Mouse (Mus musculus) frontal cortex, adult (tissue): Measurements from ENCODE around the gene G6pc3.

Source experiments
- ATAC-seq: cut with Nextera tagmentation; 2 replicates; pipeline ENCODE4 v1.9.2; 2017; ENCODE audit warnings: mild to moderate bottlenecking, moderate library complexity, mixed read lengths; ENCODE audit not compliant: low TSS enrichment

G6pc3 gene

DNA sequence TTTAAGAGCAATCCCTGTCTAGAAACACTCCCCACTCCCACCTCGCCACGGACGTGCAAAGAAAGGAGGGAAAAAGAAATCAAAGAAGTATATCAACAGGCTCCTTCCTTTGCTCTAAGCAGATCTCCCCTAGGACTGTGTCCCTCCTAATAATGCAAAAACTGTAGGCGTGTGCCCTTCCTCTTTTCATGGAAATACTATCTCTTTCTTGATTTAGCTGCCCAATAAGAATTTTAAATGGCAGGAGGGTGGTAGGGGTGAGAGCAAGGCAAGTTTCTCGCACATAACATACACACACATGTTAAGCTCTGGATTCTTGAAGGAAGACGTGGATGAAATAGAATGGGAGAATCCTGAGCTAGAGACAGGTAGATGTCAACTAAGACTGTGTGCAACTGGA is 440 bp upstream of the G6pc3 start:
- no peak for ATAC-seq

DNA sequence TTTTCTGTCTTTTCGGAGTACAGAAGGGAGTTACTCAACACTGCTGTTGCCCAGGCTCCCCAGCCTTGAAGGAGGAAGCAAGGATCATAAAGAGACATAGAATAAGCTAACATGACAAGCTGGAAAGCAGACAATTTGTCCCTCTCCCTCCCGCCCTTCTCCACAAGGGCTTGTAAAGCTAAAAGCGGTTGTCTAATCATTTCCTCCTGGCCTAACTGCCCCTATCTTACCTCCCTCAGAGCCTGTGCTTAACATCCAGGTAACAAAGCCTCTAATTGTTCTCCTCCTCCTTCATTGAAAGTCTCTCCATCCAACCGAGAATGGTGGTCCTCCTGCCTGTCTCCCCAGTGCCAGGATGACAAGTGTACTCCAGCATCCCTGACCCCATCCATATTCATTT is 1.4 kb downstream of the G6pc3 start:
- no peak for ATAC-seq

DNA sequence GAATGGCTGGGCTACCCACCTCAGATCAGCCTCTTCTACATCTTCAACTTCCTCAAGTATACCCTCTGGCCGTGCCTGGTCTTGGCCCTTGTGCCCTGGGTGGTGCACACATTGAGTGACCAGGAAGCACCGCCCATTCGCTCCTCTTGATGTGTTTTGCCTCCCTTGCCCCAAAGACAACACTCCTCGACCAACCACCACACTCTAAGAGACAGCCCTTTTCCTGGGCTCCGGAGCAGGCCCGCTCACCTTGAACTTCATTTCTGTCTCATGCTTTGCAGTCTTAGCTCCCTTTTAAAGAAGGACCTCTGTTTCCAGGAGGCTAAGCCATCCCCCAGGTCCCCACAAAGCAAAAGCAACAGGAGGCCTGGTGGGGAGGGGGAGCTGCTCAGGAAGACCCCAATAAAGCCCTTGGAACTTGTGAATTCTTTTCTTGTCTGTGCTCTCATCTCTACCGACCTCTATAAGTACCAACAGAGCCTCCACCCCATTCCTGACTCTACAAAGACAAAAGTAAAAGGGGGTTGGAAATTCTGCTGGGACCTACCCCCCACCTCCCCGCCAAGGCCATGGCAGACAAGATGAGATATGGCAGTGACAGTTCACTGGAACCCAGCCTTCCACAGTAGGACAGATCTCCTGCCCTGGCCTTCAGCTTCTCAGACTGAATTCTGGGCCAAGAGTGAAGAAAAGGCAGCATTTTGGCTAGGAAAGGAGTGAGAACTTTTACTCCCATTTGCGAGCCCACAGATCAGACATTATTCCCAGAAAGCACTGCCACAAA is 4.4 kb downstream of the G6pc3 start:
- ATAC-seq = no peak

DNA sequence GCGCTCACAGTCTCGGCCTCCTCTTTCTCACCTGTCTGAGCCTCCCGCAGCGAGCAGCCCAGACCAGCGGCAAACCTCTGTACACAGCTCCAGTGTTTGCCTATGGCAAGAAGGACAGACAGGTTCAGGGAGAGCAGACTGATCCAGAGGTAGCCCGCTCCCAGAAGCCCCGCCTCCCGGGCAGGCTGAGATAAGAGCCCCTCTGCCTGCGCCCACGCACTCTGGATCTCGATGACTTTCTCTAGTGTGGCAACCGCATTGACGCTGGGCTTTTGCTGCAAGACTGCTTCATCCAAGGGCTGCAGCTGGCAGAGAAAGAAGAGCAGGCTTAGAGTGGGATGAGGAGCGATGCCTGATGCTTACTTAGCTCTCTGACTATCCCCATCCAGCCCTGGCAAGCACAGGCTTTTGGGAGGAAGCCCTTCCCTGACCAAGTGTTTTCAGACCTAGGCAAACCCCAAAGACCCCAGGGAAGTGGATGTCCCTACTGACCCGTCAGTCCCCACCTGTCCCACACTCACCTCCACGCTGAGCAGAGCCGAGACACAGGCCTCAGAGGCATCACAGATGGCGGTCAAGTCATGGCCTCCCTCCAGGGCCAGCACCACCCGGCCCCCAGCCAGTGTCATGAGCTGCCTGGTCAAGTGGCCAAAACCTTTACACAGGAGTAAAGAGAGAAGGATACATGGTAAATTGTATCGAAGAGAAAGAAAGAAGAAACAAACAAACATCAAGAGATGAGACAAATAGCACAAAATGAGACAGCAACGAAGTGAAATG is 6.8 kb downstream of the G6pc3 start:
- ATAC-seq = peak; percentile 54; the same call in 1 of the 2 replicates

DNA sequence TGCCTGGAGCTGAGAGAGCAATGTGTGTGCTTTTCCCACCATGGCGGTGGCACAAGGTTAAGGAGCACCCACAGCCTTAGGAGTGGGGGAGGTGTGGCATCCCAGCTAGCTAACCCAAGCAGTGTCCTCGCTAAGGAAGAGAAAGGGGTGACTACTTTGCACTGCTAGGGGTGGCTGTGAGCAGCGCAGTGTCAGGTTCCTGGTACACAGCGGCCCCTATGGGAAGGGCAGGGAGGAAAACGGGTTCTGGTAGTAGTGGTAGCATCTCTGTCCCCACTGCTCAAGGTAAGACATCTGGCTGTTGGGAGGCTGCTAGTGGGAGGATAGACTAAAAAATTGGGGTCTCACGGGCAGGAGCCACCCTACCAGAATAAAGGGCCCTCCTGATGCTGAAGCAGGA is 8.8 kb downstream of the G6pc3 start:
- ATAC-seq = no peak

DNA sequence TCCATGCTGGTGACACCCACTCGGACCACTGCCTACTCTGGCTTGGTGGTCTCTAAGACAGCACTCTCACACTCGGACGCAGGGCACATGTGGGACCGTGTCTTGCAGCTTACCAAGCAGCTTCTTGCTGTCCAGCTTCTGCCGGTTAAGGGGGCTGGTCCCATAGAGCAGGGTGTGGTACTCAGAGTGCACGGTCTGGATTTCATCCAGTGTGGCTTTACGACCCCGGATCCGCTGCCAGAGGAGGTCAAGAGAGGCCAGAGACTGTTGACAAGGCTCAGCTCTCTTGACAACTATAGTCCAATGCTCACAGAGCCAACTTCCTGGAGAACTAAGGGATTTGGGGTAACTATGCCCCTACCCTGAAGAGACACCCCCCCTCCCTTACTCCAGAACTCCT is 10.4 kb downstream of the G6pc3 start:
- no peak for ATAC-seq

DNA sequence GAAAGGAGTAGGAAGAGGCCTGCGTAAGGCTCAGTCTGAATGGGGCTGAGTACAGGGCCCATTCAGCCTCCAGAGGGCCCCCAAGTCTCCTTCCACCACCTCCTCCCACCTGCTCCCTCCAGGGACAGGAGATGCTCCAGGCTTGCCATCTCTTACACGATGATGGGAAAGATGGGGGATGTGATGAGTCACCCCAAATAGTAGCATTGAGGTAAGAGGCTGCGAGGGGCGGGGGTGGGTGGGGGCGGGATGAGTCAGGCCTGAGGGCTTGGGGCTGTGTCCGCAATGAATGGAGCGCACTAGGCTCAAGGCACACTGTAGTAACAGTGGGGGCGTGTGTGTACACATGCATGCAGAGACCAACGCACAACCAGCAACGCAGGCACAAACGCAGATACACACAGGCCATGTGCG is 12.0 kb downstream of the G6pc3 start:
- ATAC-seq = peak; percentile 88

DNA sequence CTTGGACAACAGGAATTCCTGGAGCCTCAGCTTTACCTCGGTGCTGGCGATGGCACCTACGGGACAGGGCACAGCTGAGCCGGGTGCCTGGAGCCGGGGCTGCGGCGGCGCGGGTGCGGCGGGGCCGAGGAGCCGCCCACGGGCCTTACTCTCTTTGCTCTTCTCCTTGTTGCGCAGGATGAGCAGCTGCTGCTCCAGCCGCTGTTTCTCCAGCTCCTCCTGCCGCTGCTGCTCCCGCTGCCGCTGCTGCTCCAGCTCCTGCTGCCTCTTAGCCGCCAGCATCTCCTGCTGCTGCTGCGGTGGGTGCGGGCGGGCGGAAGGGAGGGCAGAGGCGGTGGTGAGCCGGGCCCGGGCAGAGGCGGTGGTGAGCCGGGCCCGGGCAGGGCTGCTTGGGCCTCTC is 17.1 kb downstream of the G6pc3 start:
- ATAC-seq = no peak

DNA sequence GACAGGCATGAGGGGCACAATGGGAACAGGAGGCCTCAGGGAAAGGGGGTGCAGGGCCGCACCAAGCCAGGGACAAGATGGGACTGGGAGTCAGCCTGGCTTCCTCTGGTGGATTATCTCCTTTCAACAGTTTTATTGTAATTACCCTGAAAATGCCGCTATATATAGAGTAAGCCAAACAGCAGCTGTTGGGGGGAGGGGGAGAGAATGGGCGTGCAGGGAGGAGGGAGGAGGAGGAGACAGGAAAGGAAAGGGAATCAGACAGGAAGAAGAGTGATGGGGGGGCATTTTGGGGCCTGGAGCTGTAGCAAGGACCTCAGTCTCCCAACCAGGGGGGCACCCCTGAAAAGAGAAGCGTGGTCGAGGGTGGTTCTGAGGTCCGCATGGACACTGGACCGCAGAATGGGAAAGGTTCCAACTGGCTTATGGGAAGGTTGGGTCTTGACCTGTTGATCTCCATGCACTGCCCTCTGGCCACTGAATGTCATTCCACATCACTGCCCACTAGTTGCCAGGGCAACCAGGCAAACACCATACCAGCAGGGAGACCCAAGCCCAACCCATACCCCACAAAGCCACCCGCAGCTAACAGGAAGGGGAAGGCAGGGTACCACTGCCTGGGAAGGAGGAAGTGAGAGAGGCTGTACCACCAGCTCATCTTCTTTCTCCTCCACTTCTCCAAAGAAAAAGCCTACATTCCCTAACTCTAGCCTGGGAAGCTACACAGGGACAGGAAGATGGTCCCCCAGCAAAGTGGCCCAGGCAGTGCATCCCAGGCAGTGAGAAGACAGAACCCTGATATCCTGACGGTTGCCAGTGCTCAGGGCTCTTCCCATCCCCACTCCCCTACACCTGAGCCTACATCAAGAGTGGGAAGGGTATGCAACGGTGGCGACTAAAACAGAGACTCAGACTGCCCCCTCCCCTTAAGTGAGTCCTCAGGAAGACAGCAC is 18.7 kb downstream of the G6pc3 start:
- ATAC-seq = no peak

DNA sequence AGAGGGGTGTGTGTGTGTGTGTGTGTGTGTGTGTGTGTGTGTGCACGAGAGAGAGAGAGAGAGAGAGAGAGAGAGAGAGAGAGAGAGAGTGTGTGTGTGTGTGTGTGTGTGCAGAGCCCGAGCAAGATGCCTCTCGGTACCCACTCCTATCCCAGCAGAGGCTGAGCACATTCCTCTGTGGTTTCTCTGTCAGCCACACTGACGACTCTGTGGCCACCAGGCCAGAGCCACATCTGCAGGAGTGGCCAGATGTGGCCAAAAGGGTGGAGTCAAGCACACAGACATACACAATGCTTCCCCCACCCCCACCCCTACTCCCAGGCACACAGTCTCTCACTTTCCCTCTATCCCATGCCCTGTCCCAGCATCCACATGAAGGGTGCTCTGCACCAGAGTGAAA is 19.4 kb downstream of the G6pc3 start:
- no peak for ATAC-seq

DNA sequence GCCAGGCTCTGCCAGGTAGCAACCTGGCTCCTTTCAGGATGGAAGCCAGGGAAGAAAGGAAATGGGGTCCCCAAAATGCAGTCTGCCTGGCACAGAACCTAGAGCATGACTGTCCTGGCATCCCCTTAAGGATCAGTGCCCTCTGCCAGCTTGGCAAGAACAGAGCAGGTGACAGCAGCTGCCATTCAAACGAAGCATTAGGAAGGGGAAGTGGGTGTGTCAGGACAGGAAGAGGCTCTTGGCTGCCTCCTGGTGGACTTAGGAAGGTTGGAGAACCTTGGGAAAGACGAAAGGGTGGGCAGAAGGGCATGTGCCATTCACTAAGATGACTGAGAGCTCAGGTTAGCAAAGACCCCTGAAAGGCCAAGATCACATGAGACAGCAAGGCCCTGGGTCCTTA is 20.3 kb downstream of the G6pc3 start:
- ATAC-seq = no peak

DNA sequence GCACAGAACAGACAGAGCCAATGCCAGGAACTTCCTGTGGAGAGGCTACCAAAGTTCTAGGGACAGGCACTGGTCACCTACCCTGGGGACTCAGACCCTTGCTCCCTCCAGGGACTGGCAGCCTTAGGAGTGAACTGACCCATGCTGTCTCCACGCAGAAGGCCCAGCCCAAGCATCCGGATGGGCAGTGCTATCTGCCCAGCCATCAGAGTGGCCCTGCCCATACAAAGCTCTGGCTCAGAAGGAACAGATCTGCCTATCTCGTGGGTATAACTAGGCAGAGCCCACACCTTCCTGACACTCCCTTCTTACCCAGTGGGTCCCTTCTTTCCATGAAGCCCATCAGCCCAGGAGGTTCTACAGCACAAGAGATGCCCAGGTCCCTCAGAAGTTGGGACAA is 20.8 kb downstream of the G6pc3 start:
- no peak for ATAC-seq

DNA sequence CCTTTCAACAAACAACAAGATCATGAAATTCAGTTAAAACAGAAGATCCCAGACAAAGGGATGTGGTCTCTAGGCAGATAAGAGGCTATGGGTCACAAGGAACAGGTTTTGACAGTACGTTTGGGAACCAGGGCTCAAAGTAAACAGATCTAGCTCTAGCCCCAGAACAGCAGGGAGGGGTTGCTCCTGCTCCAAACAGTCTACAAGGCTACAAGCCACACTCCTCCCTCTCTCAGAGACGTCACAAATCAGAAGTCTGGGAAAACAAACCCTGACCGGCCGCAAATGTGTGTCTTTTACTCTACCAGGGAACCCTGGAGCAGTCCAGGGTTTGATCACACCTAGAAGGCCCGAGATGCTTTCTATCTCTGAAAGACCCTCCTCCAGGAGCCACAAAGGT is 21.6 kb downstream of the G6pc3 start:
- no peak for ATAC-seq

DNA sequence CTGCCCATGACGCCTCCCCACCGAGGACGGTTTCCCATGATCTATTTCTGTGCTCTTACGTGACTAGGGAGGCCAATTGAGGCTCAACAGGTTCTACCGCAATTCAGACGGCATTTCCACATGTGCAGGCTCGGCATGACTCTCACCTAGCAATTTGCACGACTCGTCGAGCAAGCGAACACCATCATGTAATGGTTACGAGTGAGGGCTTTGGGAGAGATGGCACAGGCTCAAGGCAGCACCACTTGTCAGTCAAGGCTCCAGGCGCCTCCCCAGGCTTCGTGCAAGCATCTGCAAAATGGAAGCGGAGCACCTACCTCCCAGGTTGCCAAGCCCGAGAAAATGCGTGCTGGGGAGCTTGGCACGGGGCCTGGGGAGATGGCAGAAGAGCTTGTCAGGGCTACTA is 22.5 kb downstream of the G6pc3 start:
- no peak for ATAC-seq

DNA sequence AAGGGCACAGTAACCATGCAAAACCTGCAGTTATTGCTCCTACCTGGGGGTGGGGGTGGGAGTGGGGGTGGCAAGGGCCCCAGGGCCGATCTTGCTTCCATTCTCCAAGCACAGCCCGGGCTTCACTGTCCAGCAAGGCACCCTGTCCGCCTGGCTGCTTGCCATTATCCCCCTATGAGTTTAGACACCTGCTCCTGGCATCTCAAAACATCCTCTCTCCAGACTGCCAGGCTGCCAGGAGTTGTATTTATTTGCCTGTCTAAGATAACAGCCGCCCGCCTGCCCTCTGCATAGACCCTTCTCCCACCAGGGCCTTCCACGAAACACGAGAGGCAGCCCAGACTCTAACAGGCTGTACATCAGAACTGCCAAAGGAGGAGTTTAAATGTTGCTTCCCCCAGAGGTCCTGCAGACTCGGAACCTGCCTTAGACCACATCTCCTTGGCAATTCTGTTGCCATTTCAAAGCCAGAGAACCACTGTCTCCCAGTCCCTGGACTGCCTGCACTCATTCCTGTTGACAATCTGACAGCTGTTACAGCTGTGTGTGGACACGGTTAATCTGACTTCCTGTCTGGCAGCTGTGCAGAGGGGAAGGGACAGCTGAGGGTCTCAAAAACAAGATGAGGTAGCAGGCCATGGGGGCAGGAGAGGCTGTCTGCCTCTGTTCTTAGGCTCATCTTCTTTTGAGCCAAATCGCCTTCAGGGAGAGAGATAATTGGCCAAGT is 25.2 kb downstream of the G6pc3 start:
- no peak for ATAC-seq

DNA sequence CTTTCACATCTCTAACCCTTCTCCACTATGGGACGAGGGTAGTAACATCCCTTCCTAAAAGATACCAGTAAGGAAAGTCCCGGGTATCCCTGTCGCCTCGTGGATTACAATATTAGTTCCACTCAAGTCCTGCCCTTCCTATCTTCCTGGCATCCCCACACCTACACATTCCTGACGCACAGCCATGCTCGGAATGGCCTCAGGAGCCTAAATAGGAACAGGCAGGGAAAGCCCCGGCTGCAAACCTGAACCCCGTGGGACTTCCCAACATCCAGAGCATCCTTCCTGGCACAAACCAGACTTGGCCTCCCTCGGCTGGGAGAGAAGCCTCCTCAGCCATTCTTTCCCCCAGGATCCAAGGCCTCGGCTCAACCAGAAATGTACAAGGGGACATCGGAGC is 26.1 kb downstream of the G6pc3 start:
- ATAC-seq = no peak

DNA sequence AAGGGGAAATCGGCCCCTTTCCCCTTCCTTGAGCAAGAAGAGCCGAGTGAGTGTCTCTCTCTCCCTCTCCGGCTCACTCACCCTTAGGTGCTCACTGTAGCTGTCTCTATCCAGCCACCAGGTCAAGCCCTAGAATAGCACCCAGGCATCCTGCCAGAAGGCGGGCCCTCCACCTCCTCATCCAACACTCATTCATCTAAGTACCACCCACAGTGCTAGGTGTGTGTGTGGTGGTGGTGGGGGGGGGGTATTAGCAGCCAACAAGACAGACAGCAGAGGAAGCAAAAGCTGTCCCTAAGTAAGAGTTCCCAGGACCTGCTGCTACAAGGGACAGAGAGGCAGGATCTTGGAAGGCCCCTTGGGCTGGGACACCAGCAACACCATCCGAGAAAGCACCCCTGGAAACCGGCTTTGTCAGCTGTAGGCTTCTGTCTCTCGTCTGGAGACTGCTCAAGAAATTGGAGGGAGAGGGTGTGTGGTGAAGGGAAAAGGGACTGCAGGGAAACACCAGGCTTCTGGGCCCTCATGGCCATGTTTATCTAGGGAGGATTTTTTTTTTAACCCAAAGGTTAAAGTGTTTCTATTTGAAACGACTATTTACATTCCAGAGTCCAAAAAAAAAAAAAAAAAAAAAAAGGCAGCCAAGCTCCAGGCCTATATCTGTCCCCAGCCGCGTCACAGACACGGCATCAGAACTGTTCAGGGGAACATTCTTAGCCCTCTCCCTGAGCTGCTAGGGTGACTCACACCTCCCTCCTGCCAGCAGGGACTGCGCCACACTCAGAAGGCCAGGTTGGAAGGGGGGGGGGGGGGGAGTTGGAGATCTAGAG is 26.9 kb downstream of the G6pc3 start:
- peak; percentile 53; the same call in 1 of the 2 replicates for ATAC-seq

DNA sequence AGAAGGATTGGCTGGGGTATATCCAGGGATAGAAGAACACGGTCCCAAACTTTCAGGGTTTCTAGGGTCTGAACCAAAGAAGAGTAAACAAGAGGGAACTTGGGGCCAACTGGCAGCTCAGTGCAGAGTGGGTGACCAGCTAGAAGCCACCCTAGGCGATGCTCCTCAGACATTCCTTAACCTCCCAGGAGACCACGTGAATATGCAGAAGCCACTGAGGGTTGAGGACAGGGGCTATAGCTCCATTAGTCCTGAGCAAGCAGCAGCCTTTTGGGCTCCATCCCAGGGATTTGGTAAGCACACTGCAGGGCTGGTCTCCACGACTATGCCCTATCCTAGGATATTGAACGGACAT is 27.4 kb downstream of the G6pc3 start:
- ATAC-seq = no peak

DNA sequence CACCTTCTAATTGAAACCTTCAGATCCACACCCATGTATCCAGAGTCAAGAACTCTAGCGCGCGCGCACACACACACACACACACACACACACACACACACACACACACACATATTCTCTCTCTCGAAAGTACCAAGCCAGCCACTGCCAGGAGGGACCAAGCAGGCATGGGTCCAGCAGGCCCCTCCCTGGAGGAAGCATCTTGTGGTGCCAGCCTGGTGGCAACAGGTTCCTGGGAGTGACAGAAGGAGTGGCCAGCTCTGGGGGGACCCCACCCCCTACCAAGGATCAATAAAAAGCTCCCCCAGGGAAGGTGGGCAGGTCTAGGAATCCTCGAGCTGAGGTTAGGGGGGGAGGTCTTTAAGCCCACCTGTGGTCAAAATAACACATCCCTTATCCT is 28.0 kb downstream of the G6pc3 start:
- ATAC-seq = no peak

DNA sequence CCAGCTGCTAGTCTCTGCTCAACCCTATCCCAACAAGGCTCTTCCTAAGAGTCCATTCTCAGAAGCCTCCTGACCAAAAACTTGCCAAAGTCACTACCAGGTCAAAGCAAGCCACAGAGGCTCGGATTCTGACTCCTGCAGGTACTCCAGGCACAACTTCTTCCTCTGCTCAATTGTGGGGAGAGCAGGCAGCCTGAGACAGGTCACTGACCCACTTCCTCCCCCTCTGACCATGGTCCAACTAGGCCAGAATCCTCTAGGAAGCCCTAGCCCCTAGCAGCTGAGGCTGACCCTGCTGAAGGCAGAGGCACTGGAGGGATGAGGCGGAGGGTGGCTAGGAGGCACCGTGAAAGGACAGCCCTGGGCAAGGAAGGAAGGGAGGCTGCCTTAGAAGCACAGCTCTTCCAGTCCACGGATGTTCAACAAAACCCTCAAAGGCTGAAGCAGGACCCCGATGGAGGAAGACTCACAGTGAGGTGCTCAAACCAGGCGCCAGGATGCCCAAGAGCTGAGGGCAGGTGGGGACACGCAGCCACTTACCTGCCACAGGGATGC is 28.5 kb downstream of the G6pc3 start:
- no peak for ATAC-seq
